Comparison of ENCODE assay signal across 9 mouse cellular contexts in genomic region chrX:161967692-161968091, GRCm38 (mm10).
A peak's percentile ranks its signal among the peaks of the same experiment; 100 is the strongest.
DNase-seq lines count a peak whose midpoint lies in the region; ATAC-seq and TF ChIP-seq lines count a peak whose summit lies in the region.
"Had no signal": no experiment of that assay in that cellular context is flagged by ENCODE, and none has a peak within 500 bp of the region (broad histone marks: within the 10 kb centered on the region; RNA-seq: fewer than 3 reads in every experiment).

No protein-coding gene starts in this region.

- H3K9me3 ChIP-seq in stomach, postnatal 0 days (ENCODE audit: control insufficient read depth, low read length), result no peaks in the 10 kb centered on the region

- no peak for DNase-seq in frontal cortex, postnatal 10 days (ENCODE audit: low spot score in 2 of 2)
- DNase-seq in right cerebral cortex, adult 18-20 months, result peak; percentile 8
- no peak for DNase-seq in right cerebral cortex, postnatal 4 days
- peak; percentile 55 for DNase-seq in kidney, adult 9 months
- no peak for DNase-seq in stomach, postnatal 0 days (ENCODE audit: low spot score)

- TF ChIP-seq CTCF in stomach, postnatal 0 days (IDR thresholded peaks at IDR 0.05; ENCODE audit: low read depth), result peak; percentile 74

- WGBS in stomach, postnatal 0 days, result 34% methylated on average over 4 of the region's 4 CpGs

- no peaks in the 10 kb centered on the region for H3K27me3 ChIP-seq in stomach, postnatal 0 days (ENCODE audit: control insufficient read depth, insufficient read depth, low read length)

- TF ChIP-seq EP300 in stomach, postnatal 0 days (optimal IDR thresholded peaks at IDR 0.05), result no peak

- ATAC-seq in frontal cortex, adult (ENCODE audit: low TSS enrichment), result peak; percentile 79
- ATAC-seq in stomach, postnatal 0 days (ENCODE audit: low FRiP score, low TSS enrichment), result no peak
- no peak for ATAC-seq in monocyte, adult 5-6 weeks (replicated peaks; ENCODE audit: insufficient number of reproducible peaks, low FRiP score, low TSS enrichment, poor library complexity, severe bottlenecking)
- ATAC-seq in CD4-positive, CD25-positive, alpha-beta regulatory T cell, adult 4 months, result no peak

- H3K27ac ChIP-seq in stomach, postnatal 0 days (replicated peaks), result no peak overlapping the region

- no peaks in the 10 kb centered on the region for H3K36me3 ChIP-seq in stomach, postnatal 0 days (ENCODE audit: control insufficient read depth, insufficient read depth, low read length)

- no peaks in the 10 kb centered on the region for H3K4me1 ChIP-seq in stomach, postnatal 0 days (replicated peaks; ENCODE audit: control insufficient read depth, insufficient read depth)

- H3K9ac ChIP-seq in stomach, postnatal 0 days (ENCODE audit: low read length), result no peak overlapping the region

- H3K4me2 ChIP-seq in stomach, postnatal 0 days (replicated peaks; ENCODE audit: low read depth), result no peak overlapping the region

- no peak overlapping the region for H3K4me3 ChIP-seq in stomach, postnatal 0 days (ENCODE audit: low read depth, low read length)
- H3K4me3 ChIP-seq: myocyte had no signal

Comparison
In these comparisons a context has a peak if more than half of its experiments do, and no peak if none do; other contexts are left out.
1. DNase-seq: peak in right cerebral cortex, adult 18-20 months (single experiment) and kidney, adult 9 months (single experiment); none in frontal cortex, postnatal 10 days (0 of 2), right cerebral cortex, postnatal 4 days (single experiment) and stomach, postnatal 0 days (single experiment).